Mouse (Mus musculus) megakaryocyte, embryonic 14.5 days (primary cell): ENCODE measurements around the gene Wiz.

ENCODE experiments used
- FLI1 ChIP-seq: IDR thresholded peaks from 2 replicates; pipeline ENCODE4 v1.6.1; 2012; ENCODE audit warnings: low read length, inconsistent platforms, mixed read lengths
- GATA1 ChIP-seq: IDR thresholded peaks from 3 replicates; pipeline ENCODE4 v1.6.1; 2012; ENCODE audit warnings: mixed read lengths, low read length, inconsistent platforms, borderline replicate concordance

DNA sequence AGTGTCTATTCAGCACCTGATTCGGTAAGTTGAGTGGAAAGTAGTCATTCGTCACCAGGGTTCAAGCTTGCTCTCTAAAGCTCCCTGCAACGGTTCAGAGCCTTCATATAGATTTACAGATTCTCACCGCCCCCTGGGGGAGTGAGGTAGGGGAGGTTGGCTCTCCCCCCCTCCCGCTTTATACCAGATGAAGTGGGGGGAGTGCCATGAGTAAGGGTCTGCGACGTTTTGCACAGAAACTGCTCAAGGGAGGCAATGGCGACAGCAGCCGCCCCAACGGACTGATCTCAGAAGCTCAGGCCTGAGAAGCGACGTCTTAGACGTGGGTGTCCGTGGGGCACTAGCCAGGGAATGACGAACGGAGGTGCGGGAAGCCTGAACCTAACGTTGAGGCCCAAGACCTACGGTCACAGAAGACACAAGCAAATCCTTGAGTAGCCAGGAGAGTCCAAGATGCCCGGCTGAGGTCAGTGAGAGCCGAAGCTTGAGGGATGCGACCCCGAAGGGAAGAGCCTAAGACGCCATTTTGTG lies 39.3 kb downstream of the Wiz start:
- TF ChIP-seq GATA1 (no peak), FLI1 (no peak)
